Mouse (Mus musculus) neural tube, embryonic 13.5 days (tissue): ENCODE measurements around the gene Gm21767. TPM values are rescaled to one million over a fixed set of nuclear protein-coding genes. Genes with fewer than 3 reads are reported as not detected.
"Not testable (repeated sequence)": the region's sequence is repeated elsewhere in the genome, so short reads cannot be mapped to it uniquely, and the experiment has no call there.

Source experiments
- ATAC-seq: fragments of 200-750 bp; cut with Nextera tagmentation; 2 replicates; pipeline ENCODE4 v1.8.0; 2017; ENCODE audit warnings: low read depth, mild to moderate bottlenecking, moderate TSS enrichment, moderate library complexity
- H3K27ac ChIP-seq: fragments of 300-500 bp; sonication (generic); replicated peaks from 2 replicates; pipeline ENCODE4 v1.5.1; 2015; ENCODE audit warnings: moderate library complexity, mild to moderate bottlenecking, inconsistent platforms
- H3K27me3 ChIP-seq: fragments of 300-500 bp; sonication (generic); 2 replicates; pipeline ENCODE4 v1.6.1; 2015; ENCODE audit warnings: mild to moderate bottlenecking, inconsistent platforms
- H3K36me3 ChIP-seq: fragments of 300-500 bp; sonication (generic); 2 replicates; pipeline ENCODE4 v1.6.1; 2015; ENCODE audit warnings: mild to moderate bottlenecking, inconsistent platforms
- H3K4me1 ChIP-seq: fragments of 300-500 bp; sonication (generic); replicated peaks from 2 replicates; pipeline ENCODE4 v1.6.1; 2015; ENCODE audit warnings: inconsistent platforms
- H3K4me2 ChIP-seq: fragments of 300-500 bp; sonication (generic); 2 replicates; pipeline ENCODE4 v1.6.1; 2015; ENCODE audit warnings: inconsistent platforms, mild to moderate bottlenecking, moderate library complexity
- H3K4me3 ChIP-seq: fragments of 300-500 bp; sonication (generic); 2 replicates; pipeline ENCODE4 v1.5.1; 2015; ENCODE audit warnings: mild to moderate bottlenecking, inconsistent platforms
- H3K9ac ChIP-seq: fragments of 300-500 bp; sonication (generic); 2 replicates; pipeline ENCODE4 v1.6.1; 2015; ENCODE audit warnings: moderate library complexity, mild to moderate bottlenecking, inconsistent platforms
- H3K9me3 ChIP-seq: fragments of 300-500 bp; sonication (generic); 2 replicates; pipeline ENCODE4 v1.6.1; 2016; ENCODE audit warnings: inconsistent platforms
- WGBS: fragments of 180-500 bp; shearing (Covaris S2); methylation state at CpG from one replicate; pipeline ENCODE4 v1.1.7; 2015; 5-methylcytosine and 5-hydroxymethylcytosine counted together
- polyA plus RNA-seq: library from polyadenylated mRNA; unstranded; fragments of >200 nt; fragmentation: Nextera tagmentation; extraction: Ambion mirVana; gene quantifications from 2 replicates; pipeline ENCODE4 v1.2.1, GENCODE M21; 2015

The Gm21767 gene
- not detected in 2 replicates for polyA plus RNA-seq

GRCm38 (mm10) chrY:13941438-13941837 lies at the start of gene Gm21767:
Gm21767 (plus strand) TSS chrY:13941738.
- not testable (repeated sequence) for H3K4me1 ChIP-seq, H3K27me3 ChIP-seq, ATAC-seq, H3K36me3 ChIP-seq, H3K9ac ChIP-seq, H3K27ac ChIP-seq, H3K4me3 ChIP-seq, H3K4me2 ChIP-seq, H3K9me3 ChIP-seq
- WGBS, result no CpG with 5 or more reads among the region's 3 CpGs
